Comparison of ENCODE assay signal across 21 mouse cellular contexts in the genomic region with DNA sequence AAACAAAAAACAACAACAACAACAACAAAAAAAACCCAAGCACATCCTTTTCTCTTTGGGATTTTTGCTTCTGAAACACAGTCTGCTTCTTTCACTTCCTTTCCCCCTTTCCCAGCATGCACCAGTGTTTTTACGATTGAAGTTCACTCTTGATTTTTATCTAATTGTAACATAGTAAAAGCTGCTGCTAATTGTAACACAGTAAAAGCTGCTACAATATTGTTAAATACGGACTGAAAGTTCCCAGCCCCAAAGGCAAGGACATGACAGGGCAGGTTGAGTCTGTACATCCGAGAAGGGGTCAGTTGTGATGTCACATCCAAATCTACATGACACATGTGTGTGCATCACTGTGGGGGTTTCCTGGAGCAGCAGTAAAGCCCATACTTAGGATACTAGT. TPM values are rescaled to one million over a fixed set of nuclear protein-coding genes. Genes with fewer than 3 reads are reported as not detected.
"Had no signal": no experiment of that assay in that cellular context is flagged by ENCODE, and none has a peak within 500 bp of the region (broad histone marks: within the 10 kb centered on the region; RNA-seq: fewer than 3 reads in every experiment).

No protein-coding gene starts in this region.

- H3K9ac ChIP-seq: limb, embryonic 13.5 days; liver, embryonic 15.5 days; neural tube, embryonic 13.5 days had no signal

- ATAC-seq: lung, postnatal 0 days had no signal

- DNase-seq: kidney, adult 11 months; kidney, adult 9 months; kidney, postnatal 4 days; left cerebral cortex, postnatal 4 days; lung, adult 2 months; lung, postnatal 36 days; midbrain, embryonic 14.5 days; right cerebral cortex, adult 18-20 months; right cerebral cortex, postnatal 25 days; thymus, postnatal 36 days had no signal

- H3K4me3 ChIP-seq: limb, embryonic 13.5 days; liver, embryonic 15.5 days; midbrain, embryonic 10.5 days; neural tube, embryonic 13.5 days had no signal

- H3K9me3 ChIP-seq: limb, embryonic 13.5 days; liver, embryonic 15.5 days; midbrain, embryonic 10.5 days; neural tube, embryonic 13.5 days had no signal

- H3K27ac ChIP-seq: kidney, postnatal 0 days; limb, embryonic 13.5 days; liver, embryonic 15.5 days; midbrain, embryonic 10.5 days; neural tube, embryonic 13.5 days; stomach, postnatal 0 days had no signal

- H3K36me3 ChIP-seq: limb, embryonic 13.5 days; liver, embryonic 15.5 days; midbrain, embryonic 10.5 days; neural tube, embryonic 13.5 days had no signal

- H3K4me2 ChIP-seq: limb, embryonic 13.5 days; liver, embryonic 15.5 days; neural tube, embryonic 13.5 days had no signal

- H3K4me1 ChIP-seq: liver, embryonic 15.5 days had no signal

RNA-seq across cellular contexts. Expression of gene Emx2, which starts 56.9 kb away (rescaled TPM):
- total RNA-seq: liver, adult 2 months; megakaryocyte progenitor cell, adult 5-6 weeks; monocyte, adult 5-6 weeks had no signal
- polyA plus RNA-seq: liver, adult 2 months; lung, adult 2 months; lung, postnatal 0 days; neural tube, embryonic 13.5 days; small intestine, adult 2 months had no signal
